Mouse (Mus musculus) megakaryocyte, embryonic 14.5 days (primary cell): ENCODE measurements at regions not wholly inside any gene's neighbourhood (a gene's known extent, or its start where the extent isn't known, plus 50 kb on each side); places are given as distances from the start of the nearest gene placed in this dataset.

Experiments used
- FLI1 ChIP-seq: IDR thresholded peaks from 2 replicates; pipeline ENCODE4 v1.6.1; 2012; ENCODE audit warnings: low read length, inconsistent platforms, mixed read lengths
- GATA1 ChIP-seq: IDR thresholded peaks from 3 replicates; pipeline ENCODE4 v1.6.1; 2012; ENCODE audit warnings: mixed read lengths, low read length, inconsistent platforms, borderline replicate concordance

- TF ChIP-seq FLI1, result no peak
- no peak for TF ChIP-seq GATA1
Observed at GRCm38 (mm10) chr10:98793926-98794536, 120.2 kb upstream of the Atp2b1 start.
